Mouse (Mus musculus): ENCODE measurements around the gene Timm13. TPM values are rescaled to one million over a fixed set of nuclear protein-coding genes. Genes with fewer than 3 reads are reported as not detected.

Gene Timm13
- polyA plus RNA-seq, 1 experiment from 2014 or later: 355 TPM

GRCm38 (mm10) chr10:80876028-80876427, 24.7 kb downstream of the Timm13 start:
- Histone ChIP-seq H3K4me2 (ENCODE audit: low read depth, severe bottlenecking) (no peak overlapping the region), H3K4me1 (ENCODE audit: control insufficient read depth, insufficient read depth, low read length) (no peaks in the 10 kb centered on the region), H3K27ac (replicated peaks; ENCODE audit: low read depth, low read length) (no peak overlapping the region), H3K9me3 (ENCODE audit: control insufficient read depth, low read length) (no peaks in the 10 kb centered on the region), H3K4me3 (ENCODE audit: low read depth, low read length) (no peak overlapping the region), H3K27me3 (ENCODE audit: control insufficient read depth, insufficient read depth, low read length) (no peaks in the 10 kb centered on the region), H3K9ac (ENCODE audit: low read length) (no peak overlapping the region), H3K36me3 (ENCODE audit: control insufficient read depth, insufficient read depth, low read length) (no peaks in the 10 kb centered on the region)
- no peak for ATAC-seq (ENCODE audit: insufficient number of reproducible peaks, low FRiP score, low TSS enrichment, low read depth)
- 34% methylated on average over 5 of the region's 5 CpGs for WGBS
- peak; percentile 74 for DNase-seq (ENCODE audit: low spot score)

- Histone ChIP-seq H3K27ac (replicated peaks; ENCODE audit: low read depth, low read length) (no peak overlapping the region), H3K4me2 (ENCODE audit: low read depth, severe bottlenecking) (no peak overlapping the region), H3K27me3 (ENCODE audit: control insufficient read depth, insufficient read depth, low read length) (no peaks in the 10 kb centered on the region), H3K9me3 (ENCODE audit: control insufficient read depth, low read length) (no peaks in the 10 kb centered on the region), H3K4me3 (ENCODE audit: low read depth, low read length) (no peak overlapping the region), H3K4me1 (ENCODE audit: control insufficient read depth, insufficient read depth, low read length) (no peaks in the 10 kb centered on the region), H3K36me3 (ENCODE audit: control insufficient read depth, insufficient read depth, low read length) (no peaks in the 10 kb centered on the region), H3K9ac (ENCODE audit: low read length) (no peak overlapping the region)
- 81% methylated on average over 9 of the region's 9 CpGs for WGBS
- ATAC-seq (ENCODE audit: insufficient number of reproducible peaks, low FRiP score, low TSS enrichment, low read depth) (no peak), DNase-seq (ENCODE audit: low spot score) (no peak)
Observed at GRCm38 (mm10) chr10:80874035-80874434, 26.7 kb downstream of the Timm13 start.

- Histone ChIP-seq H3K4me1 (ENCODE audit: control insufficient read depth, insufficient read depth, low read length) (no peaks in the 10 kb centered on the region), H3K4me2 (ENCODE audit: low read depth, severe bottlenecking) (no peak within 1 kb of the TSS), H3K27ac (replicated peaks; ENCODE audit: low read depth, low read length) (no peak within 1 kb of the TSS), H3K4me3 (ENCODE audit: low read depth, low read length) (no peak within 1 kb of the TSS), H3K27me3 (ENCODE audit: control insufficient read depth, insufficient read depth, low read length) (no peaks in the 10 kb centered on the region), H3K36me3 (ENCODE audit: control insufficient read depth, insufficient read depth, low read length) (peaks cover 2% of the 10 kb centered on the region), H3K9ac (ENCODE audit: low read length) (no peak within 1 kb of the TSS), H3K9me3 (ENCODE audit: control insufficient read depth, low read length) (no peaks in the 10 kb centered on the region)
- WGBS: 27% methylated on average over 9 of the region's 9 CpGs
- DNase-seq (ENCODE audit: low spot score): no peak
- ATAC-seq (ENCODE audit: insufficient number of reproducible peaks, low FRiP score, low TSS enrichment, low read depth): no peak
Observed at GRCm38 (mm10) chr10:80871581-80871980, 29.2 kb downstream of the Timm13 start, which contains the start of gene Tmprss9. TSS of gene Tmprss9 (plus strand) at chr10:80871848.

- Histone ChIP-seq H3K36me3 (ENCODE audit: control insufficient read depth, insufficient read depth, low read length) (peaks cover 5% of the 10 kb centered on the region), H3K9me3 (ENCODE audit: control insufficient read depth, low read length) (no peaks in the 10 kb centered on the region), H3K27ac (replicated peaks; ENCODE audit: low read depth, low read length) (no peak overlapping the region), H3K9ac (ENCODE audit: low read length) (no peak overlapping the region), H3K4me2 (ENCODE audit: low read depth, severe bottlenecking) (no peak overlapping the region), H3K27me3 (ENCODE audit: control insufficient read depth, insufficient read depth, low read length) (no peaks in the 10 kb centered on the region), H3K4me1 (ENCODE audit: control insufficient read depth, insufficient read depth, low read length) (no peaks in the 10 kb centered on the region), H3K4me3 (ENCODE audit: low read depth, low read length) (no peak overlapping the region)
- WGBS: 84% methylated on average over 2 of the region's 6 CpGs
- ATAC-seq (ENCODE audit: insufficient number of reproducible peaks, low FRiP score, low TSS enrichment, low read depth) (no peak), DNase-seq (ENCODE audit: low spot score) (no peak)
Observed at GRCm38 (mm10) chr10:80870993-80871392, 29.8 kb downstream of the Timm13 start.

- H3K27me3 ChIP-seq (ENCODE audit: control insufficient read depth, insufficient read depth, low read length): no peaks in the 10 kb centered on the region
- DNase-seq (ENCODE audit: low spot score) (no peak), ATAC-seq (ENCODE audit: insufficient number of reproducible peaks, low FRiP score, low TSS enrichment, low read depth) (no peak)
- no peak overlapping the region for H3K9ac ChIP-seq (ENCODE audit: low read length)
- peaks cover 18% of the 10 kb centered on the region for H3K36me3 ChIP-seq (ENCODE audit: control insufficient read depth, insufficient read depth, low read length)
- no peak overlapping the region for H3K27ac ChIP-seq (replicated peaks; ENCODE audit: low read depth, low read length)
- WGBS: 88% methylated on average over 16 of the region's 16 CpGs
- no peaks in the 10 kb centered on the region for H3K4me1 ChIP-seq (ENCODE audit: control insufficient read depth, insufficient read depth, low read length)
- no peak overlapping the region for H3K4me2 ChIP-seq (ENCODE audit: low read depth, severe bottlenecking)
- H3K4me3 ChIP-seq (ENCODE audit: low read depth, low read length): no peak overlapping the region
- no peaks in the 10 kb centered on the region for H3K9me3 ChIP-seq (ENCODE audit: control insufficient read depth, low read length)
Observed at GRCm38 (mm10) chr10:80864446-80864845, 36.3 kb downstream of the Timm13 start.

GRCm38 (mm10) chr10:80862305-80862704, 38.5 kb downstream of the Timm13 start:
- H3K36me3 ChIP-seq (ENCODE audit: control insufficient read depth, insufficient read depth, low read length): peaks cover 18% of the 10 kb centered on the region
- no peak overlapping the region for H3K27ac ChIP-seq (replicated peaks; ENCODE audit: low read depth, low read length)
- DNase-seq (ENCODE audit: low spot score): no peak
- no peaks in the 10 kb centered on the region for H3K4me1 ChIP-seq (ENCODE audit: control insufficient read depth, insufficient read depth, low read length)
- WGBS: 87% methylated on average over 5 of the region's 5 CpGs
- no peak overlapping the region for H3K9ac ChIP-seq (ENCODE audit: low read length)
- H3K9me3 ChIP-seq (ENCODE audit: control insufficient read depth, low read length): no peaks in the 10 kb centered on the region
- H3K4me3 ChIP-seq (ENCODE audit: low read depth, low read length): no peak overlapping the region
- no peak for ATAC-seq (ENCODE audit: insufficient number of reproducible peaks, low FRiP score, low TSS enrichment, low read depth)
- H3K4me2 ChIP-seq (ENCODE audit: low read depth, severe bottlenecking): no peak overlapping the region
- no peaks in the 10 kb centered on the region for H3K27me3 ChIP-seq (ENCODE audit: control insufficient read depth, insufficient read depth, low read length)

- Histone ChIP-seq H3K27ac (replicated peaks; ENCODE audit: low read depth, low read length) (no peak overlapping the region), H3K36me3 (ENCODE audit: control insufficient read depth, insufficient read depth, low read length) (peaks cover 9% of the 10 kb centered on the region; the same call in 1 of the 2 replicates), H3K9me3 (ENCODE audit: control insufficient read depth, low read length) (no peaks in the 10 kb centered on the region), H3K4me3 (ENCODE audit: low read depth, low read length) (no peak overlapping the region), H3K9ac (ENCODE audit: low read length) (0 out of 2 replicates have a peak overlapping the region, but pooled peaks have one; percentile 3), H3K4me1 (ENCODE audit: control insufficient read depth, insufficient read depth, low read length) (peaks cover 10% of the 10 kb centered on the region), H3K27me3 (ENCODE audit: control insufficient read depth, insufficient read depth, low read length) (no peaks in the 10 kb centered on the region), H3K4me2 (ENCODE audit: low read depth, severe bottlenecking) (no peak overlapping the region)
- WGBS: 87% methylated on average over 7 of the region's 7 CpGs
- DNase-seq (ENCODE audit: low spot score) (no peak), ATAC-seq (ENCODE audit: insufficient number of reproducible peaks, low FRiP score, low TSS enrichment, low read depth) (no peak)
Observed at GRCm38 (mm10) chr10:80858350-80858935, 42.3 kb downstream of the Timm13 start.

- no peaks in the 10 kb centered on the region for H3K9me3 ChIP-seq (ENCODE audit: control insufficient read depth, low read length)
- DNase-seq (ENCODE audit: low spot score) (no peak), ATAC-seq (ENCODE audit: insufficient number of reproducible peaks, low FRiP score, low TSS enrichment, low read depth) (no peak)
- H3K36me3 ChIP-seq (ENCODE audit: control insufficient read depth, insufficient read depth, low read length): peaks cover 14% of the 10 kb centered on the region; the same call in 1 of the 2 replicates
- no peak overlapping the region for H3K9ac ChIP-seq (ENCODE audit: low read length)
- H3K27me3 ChIP-seq (ENCODE audit: control insufficient read depth, insufficient read depth, low read length): no peaks in the 10 kb centered on the region
- H3K4me2 ChIP-seq (ENCODE audit: low read depth, severe bottlenecking): no peak overlapping the region
- no peak overlapping the region for H3K4me3 ChIP-seq (ENCODE audit: low read depth, low read length)
- H3K27ac ChIP-seq (replicated peaks; ENCODE audit: low read depth, low read length): no peak overlapping the region
- 80% methylated on average over 3 of the region's 3 CpGs for WGBS
- peaks cover 10% of the 10 kb centered on the region for H3K4me1 ChIP-seq (ENCODE audit: control insufficient read depth, insufficient read depth, low read length)
Observed at GRCm38 (mm10) chr10:80857848-80858247, 42.9 kb downstream of the Timm13 start.

- 78% methylated on average over 8 of the region's 8 CpGs for WGBS
- Histone ChIP-seq H3K9me3 (ENCODE audit: control insufficient read depth, low read length) (no peaks in the 10 kb centered on the region), H3K4me3 (ENCODE audit: low read depth, low read length) (no peak overlapping the region), H3K27me3 (ENCODE audit: control insufficient read depth, insufficient read depth, low read length) (no peaks in the 10 kb centered on the region), H3K4me1 (ENCODE audit: control insufficient read depth, insufficient read depth, low read length) (peaks cover 10% of the 10 kb centered on the region), H3K9ac (ENCODE audit: low read length) (no peak overlapping the region), H3K4me2 (ENCODE audit: low read depth, severe bottlenecking) (no peak overlapping the region), H3K27ac (replicated peaks; ENCODE audit: low read depth, low read length) (no peak overlapping the region), H3K36me3 (ENCODE audit: control insufficient read depth, insufficient read depth, low read length) (peaks cover 13% of the 10 kb centered on the region)
- no peak for ATAC-seq (ENCODE audit: insufficient number of reproducible peaks, low FRiP score, low TSS enrichment, low read depth)
- no peak for DNase-seq (ENCODE audit: low spot score)
Observed at GRCm38 (mm10) chr10:80857386-80857785, 43.4 kb downstream of the Timm13 start.
